Mouse (Mus musculus): ENCODE data around the gene Cnbd2. TPM values are rescaled to one million over a fixed set of nuclear protein-coding genes. Genes with fewer than 3 reads are reported as not detected.

Cnbd2 gene
- polyA plus RNA-seq, 1 experiment from 2014 or later: 4.5 TPM

DNA sequence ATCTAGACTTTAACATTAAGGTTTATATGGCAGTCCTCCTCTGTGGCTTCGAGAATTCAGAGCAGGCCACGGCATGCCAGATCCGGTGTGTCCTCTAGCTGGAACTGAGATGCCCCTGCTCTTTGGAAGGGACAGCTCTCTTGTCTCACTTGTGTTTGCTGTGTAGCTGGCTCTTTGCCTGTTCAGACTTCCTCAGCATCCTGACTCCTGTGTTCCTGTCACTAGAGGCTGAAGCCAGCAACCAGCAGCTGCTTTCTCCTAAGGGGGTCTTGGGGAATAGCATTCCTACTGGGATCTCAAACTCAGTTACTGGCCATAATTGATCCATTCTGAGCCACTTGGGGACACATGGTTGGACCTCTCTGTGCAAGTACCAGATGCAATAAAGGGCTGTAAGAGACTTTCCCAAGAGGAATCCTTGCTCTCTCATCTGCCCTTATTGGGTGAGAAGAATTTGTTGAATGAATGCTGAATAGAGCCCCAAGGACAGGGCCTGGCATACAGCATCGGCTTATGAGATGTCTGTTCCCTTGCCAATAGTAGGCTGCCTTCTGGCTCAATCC is 37.3 kb downstream of the Cnbd2 start:
- H3K9me3 ChIP-seq (ENCODE audit: control insufficient read depth, low read length): no peaks in the 10 kb centered on the region
- H3K36me3 ChIP-seq (ENCODE audit: control insufficient read depth, insufficient read depth, low read length): no peaks in the 10 kb centered on the region
- no peak overlapping the region for H3K4me3 ChIP-seq (ENCODE audit: low read depth, low read length)
- DNase-seq (ENCODE audit: low spot score): no peak
- H3K9ac ChIP-seq (ENCODE audit: low read length): no peak overlapping the region
- no peaks in the 10 kb centered on the region for H3K27me3 ChIP-seq (ENCODE audit: control insufficient read depth, insufficient read depth, low read length)
- no peak for ATAC-seq (replicated peaks; ENCODE audit: low FRiP score)
- 87% methylated on average over 4 of the region's 4 CpGs for WGBS
- H3K4me1 ChIP-seq (replicated peaks; ENCODE audit: control insufficient read depth, insufficient read depth, low read length): no peaks in the 10 kb centered on the region
- H3K27ac ChIP-seq (ENCODE audit: low read depth, low read length): no peak overlapping the region
- no peak overlapping the region for H3K4me2 ChIP-seq (ENCODE audit: low read depth, low read length, severe bottlenecking)

DNA sequence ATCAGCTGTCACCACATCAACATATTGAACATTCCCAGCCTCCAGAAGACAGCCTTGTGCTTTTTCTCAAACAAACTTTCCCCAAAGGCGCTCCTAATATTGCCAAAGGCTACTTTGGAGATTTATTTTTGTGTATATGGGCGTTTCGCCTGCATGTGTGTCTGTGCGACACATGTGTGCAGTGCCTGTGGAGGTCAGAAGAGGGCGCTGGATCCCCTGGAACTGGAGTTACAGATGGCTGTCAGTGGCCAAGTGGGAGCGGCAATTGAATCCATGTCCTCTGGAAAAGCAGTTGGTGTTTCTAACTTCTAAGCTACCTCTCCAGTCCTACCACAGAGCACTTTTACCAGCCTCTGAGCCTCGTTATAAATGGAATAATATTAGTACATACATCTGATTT is 39.1 kb downstream of the Cnbd2 start:
- H3K27ac ChIP-seq (ENCODE audit: low read depth, low read length): no peak overlapping the region
- no peaks in the 10 kb centered on the region for H3K9me3 ChIP-seq (ENCODE audit: control insufficient read depth, low read length)
- H3K27me3 ChIP-seq (ENCODE audit: control insufficient read depth, insufficient read depth, low read length): no peaks in the 10 kb centered on the region
- H3K4me2 ChIP-seq (ENCODE audit: low read depth, low read length, severe bottlenecking): no peak overlapping the region
- no peaks in the 10 kb centered on the region for H3K36me3 ChIP-seq (ENCODE audit: control insufficient read depth, insufficient read depth, low read length)
- H3K9ac ChIP-seq (ENCODE audit: low read length): no peak overlapping the region
- H3K4me1 ChIP-seq (replicated peaks; ENCODE audit: control insufficient read depth, insufficient read depth, low read length): no peaks in the 10 kb centered on the region
- DNase-seq (ENCODE audit: low spot score): no peak
- ATAC-seq (replicated peaks; ENCODE audit: low FRiP score): no peak
- 79% methylated on average over 7 of the region's 7 CpGs for WGBS
- no peak overlapping the region for H3K4me3 ChIP-seq (ENCODE audit: low read depth, low read length)

DNA sequence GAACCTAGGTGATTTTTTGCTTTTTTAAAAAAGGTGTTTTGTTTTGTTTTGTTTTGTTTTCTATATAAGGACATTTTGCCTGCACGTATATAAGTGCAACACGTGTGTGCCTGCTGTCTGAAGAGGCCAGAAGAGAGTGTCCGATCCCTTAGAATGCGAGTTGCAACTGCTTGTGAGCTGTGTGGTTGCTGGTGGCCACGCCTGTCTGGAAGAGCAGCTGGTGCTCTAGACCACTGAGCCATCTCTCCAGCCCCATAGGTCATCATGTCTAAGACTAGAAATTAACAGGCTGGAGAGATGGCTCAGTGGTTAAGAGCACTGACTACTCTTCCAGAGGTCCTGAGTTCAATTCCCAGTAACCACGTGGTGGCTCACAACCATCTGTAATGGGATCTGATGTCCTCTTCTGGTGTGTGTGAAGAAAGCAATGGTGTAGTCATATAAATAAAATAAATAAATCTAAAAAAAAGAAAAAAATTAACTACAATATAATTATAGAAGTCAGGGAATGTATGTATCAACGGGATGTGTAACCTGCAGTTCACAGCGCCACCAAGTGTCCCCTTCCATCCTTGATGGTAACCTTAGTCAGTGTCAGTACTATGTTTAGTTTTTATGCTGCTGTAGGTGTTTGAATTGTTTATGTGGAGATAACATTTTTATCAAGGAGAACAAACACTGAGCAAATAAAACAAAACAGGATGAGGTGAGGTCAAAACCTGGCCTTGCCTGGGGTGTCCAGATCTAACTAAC is 40.5 kb downstream of the Cnbd2 start:
- H3K9ac ChIP-seq (ENCODE audit: low read length): no peak overlapping the region
- no peak overlapping the region for H3K4me3 ChIP-seq (ENCODE audit: low read depth, low read length)
- 80% methylated on average over 8 of the region's 8 CpGs for WGBS
- H3K36me3 ChIP-seq (ENCODE audit: control insufficient read depth, insufficient read depth, low read length): no peaks in the 10 kb centered on the region
- ATAC-seq (replicated peaks; ENCODE audit: low FRiP score) (no peak), DNase-seq (ENCODE audit: low spot score) (no peak)
- H3K4me1 ChIP-seq (replicated peaks; ENCODE audit: control insufficient read depth, insufficient read depth, low read length): no peaks in the 10 kb centered on the region
- H3K27ac ChIP-seq (ENCODE audit: low read depth, low read length): no peak overlapping the region
- H3K4me2 ChIP-seq (ENCODE audit: low read depth, low read length, severe bottlenecking): no peak overlapping the region
- no peaks in the 10 kb centered on the region for H3K27me3 ChIP-seq (ENCODE audit: control insufficient read depth, insufficient read depth, low read length)
- H3K9me3 ChIP-seq (ENCODE audit: control insufficient read depth, low read length): no peaks in the 10 kb centered on the region

DNA sequence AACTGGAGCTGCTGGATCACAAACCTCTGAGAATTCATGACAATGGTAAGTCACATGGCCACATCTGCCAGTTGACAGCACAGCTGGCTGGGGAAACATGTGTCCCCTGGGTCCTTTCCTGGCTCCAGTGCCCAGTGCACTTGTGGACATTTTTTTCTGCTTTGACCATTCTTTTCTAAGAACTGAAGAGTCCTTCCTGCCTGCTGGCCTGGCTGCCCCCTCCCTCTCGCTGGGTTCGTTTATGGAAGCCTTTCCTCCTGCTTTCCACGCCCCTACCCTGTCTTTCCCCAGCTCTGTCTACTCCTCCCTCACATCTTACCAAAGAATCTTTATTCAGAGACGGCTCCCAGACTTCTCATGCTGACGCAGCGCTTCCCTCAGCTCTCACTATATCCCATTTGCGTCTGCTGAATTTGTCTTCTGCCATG is 41.2 kb downstream of the Cnbd2 start:
- WGBS: 54% methylated on average over 7 of the region's 7 CpGs
- H3K36me3 ChIP-seq (ENCODE audit: control insufficient read depth, insufficient read depth, low read length): no peaks in the 10 kb centered on the region
- ATAC-seq (replicated peaks; ENCODE audit: low FRiP score): no peak
- no peaks in the 10 kb centered on the region for H3K9me3 ChIP-seq (ENCODE audit: control insufficient read depth, low read length)
- DNase-seq (ENCODE audit: low spot score): no peak
- H3K27ac ChIP-seq (ENCODE audit: low read depth, low read length): no peak overlapping the region
- no peaks in the 10 kb centered on the region for H3K4me1 ChIP-seq (replicated peaks; ENCODE audit: control insufficient read depth, insufficient read depth, low read length)
- H3K9ac ChIP-seq (ENCODE audit: low read length): no peak overlapping the region
- H3K4me3 ChIP-seq (ENCODE audit: low read depth, low read length): no peak overlapping the region
- no peaks in the 10 kb centered on the region for H3K27me3 ChIP-seq (ENCODE audit: control insufficient read depth, insufficient read depth, low read length)
- no peak overlapping the region for H3K4me2 ChIP-seq (ENCODE audit: low read depth, low read length, severe bottlenecking)

DNA sequence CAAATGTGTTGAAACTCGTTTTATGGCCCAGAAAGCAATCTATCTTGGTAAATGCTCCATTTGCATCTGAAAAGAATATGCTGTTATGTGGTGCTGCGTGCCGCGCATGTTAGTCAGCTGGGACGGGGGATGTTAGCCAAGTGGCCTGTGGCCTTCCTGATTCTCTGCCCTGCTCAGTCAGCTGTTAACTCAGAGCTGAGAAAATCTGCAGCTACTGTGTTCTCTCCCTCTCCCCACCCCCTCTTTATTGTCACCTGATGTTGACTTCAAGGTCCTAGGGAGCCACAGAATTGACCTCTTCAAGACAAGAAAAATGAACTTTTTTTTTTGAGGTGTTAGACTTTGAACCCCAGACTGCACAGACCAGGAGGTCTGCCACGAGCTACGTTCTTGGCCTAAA is 43.9 kb downstream of the Cnbd2 start:
- no peak for DNase-seq (ENCODE audit: low spot score)
- no peaks in the 10 kb centered on the region for H3K27me3 ChIP-seq (ENCODE audit: control insufficient read depth, insufficient read depth, low read length)
- 70% methylated on average over 7 of the region's 7 CpGs for WGBS

DNA sequence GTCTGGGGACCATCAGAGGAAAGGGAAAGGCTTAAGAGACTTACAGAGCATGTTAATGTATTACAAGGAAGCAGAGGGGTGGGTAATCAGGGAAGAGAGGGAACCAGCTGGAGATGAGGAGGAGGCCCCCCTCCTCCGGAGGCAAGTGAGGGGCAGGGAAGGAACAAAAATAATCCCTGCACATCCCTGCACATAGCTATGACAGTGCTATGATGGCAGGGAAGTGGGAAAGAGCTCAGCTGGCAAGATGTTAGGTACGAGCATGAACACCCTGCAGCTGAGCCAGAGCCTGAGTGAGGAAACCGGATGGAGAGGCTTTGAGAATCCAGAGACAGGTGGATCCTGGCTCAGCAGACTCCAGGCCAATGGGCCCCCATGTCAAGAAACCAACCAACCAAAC is 56.4 kb downstream of the Cnbd2 start:
- H3K9ac ChIP-seq (ENCODE audit: low read length): no peak overlapping the region
- H3K9me3 ChIP-seq (ENCODE audit: control insufficient read depth, low read length): no peaks in the 10 kb centered on the region
- 82% methylated on average over 3 of the region's 3 CpGs for WGBS
- H3K4me3 ChIP-seq (ENCODE audit: low read depth, low read length): no peak overlapping the region
- no peak overlapping the region for H3K27ac ChIP-seq (ENCODE audit: low read depth, low read length)
- no peak for DNase-seq (ENCODE audit: low spot score)
- no peak for ATAC-seq (replicated peaks; ENCODE audit: low FRiP score)
- no peak overlapping the region for H3K4me2 ChIP-seq (ENCODE audit: low read depth, low read length, severe bottlenecking)
- no peaks in the 10 kb centered on the region for H3K36me3 ChIP-seq (ENCODE audit: control insufficient read depth, insufficient read depth, low read length)
- H3K27me3 ChIP-seq (ENCODE audit: control insufficient read depth, insufficient read depth, low read length): no peaks in the 10 kb centered on the region
- no peaks in the 10 kb centered on the region for H3K4me1 ChIP-seq (replicated peaks; ENCODE audit: control insufficient read depth, insufficient read depth, low read length)

More for the DNA sequence above, 43.9 kb downstream of the Cnbd2 start:
- H3K4me1 ChIP-seq (replicated peaks; ENCODE audit: control insufficient read depth, insufficient read depth, low read length): no peaks in the 10 kb centered on the region
- H3K36me3 ChIP-seq (ENCODE audit: control insufficient read depth, insufficient read depth, low read length): no peaks in the 10 kb centered on the region
- no peak overlapping the region for H3K4me2 ChIP-seq (ENCODE audit: low read depth, low read length, severe bottlenecking)
- H3K9me3 ChIP-seq (ENCODE audit: control insufficient read depth, low read length): no peaks in the 10 kb centered on the region
- H3K27ac ChIP-seq (ENCODE audit: low read depth, low read length): no peak overlapping the region
- H3K4me3 ChIP-seq (ENCODE audit: low read depth, low read length): no peak overlapping the region
- ATAC-seq (replicated peaks; ENCODE audit: low FRiP score): no peak
- no peak overlapping the region for H3K9ac ChIP-seq (ENCODE audit: low read length)

DNA sequence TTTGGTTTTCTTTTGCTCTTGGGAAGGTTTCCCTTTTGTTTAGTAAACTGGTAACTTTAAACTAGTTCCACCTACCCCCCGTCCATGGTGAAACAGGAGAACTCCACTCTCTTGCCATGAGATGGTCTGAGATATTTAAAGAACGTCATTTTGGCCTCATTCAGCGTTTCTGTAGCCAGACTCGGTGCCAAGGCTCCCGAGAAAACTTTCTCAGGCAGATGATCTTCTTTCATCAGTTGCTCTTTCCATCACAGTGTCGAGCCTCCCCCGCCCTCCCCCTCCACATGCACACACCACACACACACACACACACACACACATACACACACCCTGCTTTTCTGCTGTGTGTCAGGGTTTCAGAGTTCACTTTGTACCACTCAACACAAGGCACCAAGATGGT is 58.8 kb downstream of the Cnbd2 start:
- H3K4me1 ChIP-seq (replicated peaks; ENCODE audit: control insufficient read depth, insufficient read depth, low read length): no peaks in the 10 kb centered on the region
- H3K9ac ChIP-seq (ENCODE audit: low read length): no peak overlapping the region
- no peak overlapping the region for H3K4me2 ChIP-seq (ENCODE audit: low read depth, low read length, severe bottlenecking)
- no peaks in the 10 kb centered on the region for H3K27me3 ChIP-seq (ENCODE audit: control insufficient read depth, insufficient read depth, low read length)
- H3K36me3 ChIP-seq (ENCODE audit: control insufficient read depth, insufficient read depth, low read length): no peaks in the 10 kb centered on the region
- DNase-seq (ENCODE audit: low spot score) (no peak), ATAC-seq (replicated peaks; ENCODE audit: low FRiP score) (no peak)
- no peaks in the 10 kb centered on the region for H3K9me3 ChIP-seq (ENCODE audit: control insufficient read depth, low read length)
- H3K4me3 ChIP-seq (ENCODE audit: low read depth, low read length): no peak overlapping the region
- 87% methylated on average over 7 of the region's 7 CpGs for WGBS
- no peak overlapping the region for H3K27ac ChIP-seq (ENCODE audit: low read depth, low read length)

DNA sequence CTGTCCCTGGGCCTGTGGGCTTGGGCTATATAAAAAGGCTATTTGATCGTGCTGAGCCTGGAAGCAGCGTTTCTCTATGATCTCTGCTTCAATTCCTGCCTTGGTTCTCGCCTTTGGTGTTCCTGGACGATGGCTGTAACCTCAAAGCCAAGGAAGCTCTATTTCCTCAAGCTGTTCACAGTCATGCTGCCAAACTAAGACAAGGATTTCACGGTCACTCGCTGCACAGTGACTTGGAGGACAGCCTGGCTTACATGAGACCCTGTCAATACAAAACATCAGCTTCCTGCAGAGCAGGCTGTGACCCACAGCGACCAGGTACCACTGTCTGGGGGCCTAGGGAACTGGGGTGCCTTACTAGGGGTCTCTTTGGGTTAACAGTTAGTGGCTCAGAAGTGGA is 64.9 kb downstream of the Cnbd2 start:
- no peaks in the 10 kb centered on the region for H3K4me1 ChIP-seq (replicated peaks; ENCODE audit: control insufficient read depth, insufficient read depth, low read length)
- no peaks in the 10 kb centered on the region for H3K36me3 ChIP-seq (ENCODE audit: control insufficient read depth, insufficient read depth, low read length)
- no peak overlapping the region for H3K27ac ChIP-seq (ENCODE audit: low read depth, low read length)
- 76% methylated on average over 7 of the region's 7 CpGs for WGBS
- no peaks in the 10 kb centered on the region for H3K27me3 ChIP-seq (ENCODE audit: control insufficient read depth, insufficient read depth, low read length)
- DNase-seq (ENCODE audit: low spot score) (no peak), ATAC-seq (replicated peaks; ENCODE audit: low FRiP score) (no peak)
- no peaks in the 10 kb centered on the region for H3K9me3 ChIP-seq (ENCODE audit: control insufficient read depth, low read length)
- no peak overlapping the region for H3K9ac ChIP-seq (ENCODE audit: low read length)
- no peak overlapping the region for H3K4me2 ChIP-seq (ENCODE audit: low read depth, low read length, severe bottlenecking)
- H3K4me3 ChIP-seq (ENCODE audit: low read depth, low read length): no peak overlapping the region

DNA sequence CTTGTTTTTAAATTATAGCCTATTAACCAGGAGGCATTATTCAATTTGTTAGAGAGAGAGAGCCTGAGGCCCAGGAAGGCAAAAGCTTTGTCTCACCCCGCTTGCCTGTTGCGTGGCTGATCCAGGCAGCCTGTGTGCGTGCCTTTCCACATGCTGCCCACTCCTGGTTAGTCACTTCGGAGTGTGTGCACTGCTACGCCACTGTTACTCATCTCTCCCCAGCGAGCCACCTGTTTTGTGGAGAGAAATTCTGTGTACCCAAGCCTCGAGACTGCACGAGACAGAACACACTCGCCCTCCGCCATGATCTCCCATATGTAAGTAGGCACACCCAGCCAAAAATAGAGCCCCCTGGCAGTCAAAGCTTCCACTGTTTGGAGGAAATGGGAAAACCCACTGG is 67.8 kb downstream of the Cnbd2 start:
- no peak overlapping the region for H3K9ac ChIP-seq (ENCODE audit: low read length)
- no peaks in the 10 kb centered on the region for H3K36me3 ChIP-seq (ENCODE audit: control insufficient read depth, insufficient read depth, low read length)
- WGBS: 92% methylated on average over 10 of the region's 10 CpGs
- no peaks in the 10 kb centered on the region for H3K27me3 ChIP-seq (ENCODE audit: control insufficient read depth, insufficient read depth, low read length)
- ATAC-seq (replicated peaks; ENCODE audit: low FRiP score) (no peak), DNase-seq (ENCODE audit: low spot score) (no peak)
- H3K9me3 ChIP-seq (ENCODE audit: control insufficient read depth, low read length): no peaks in the 10 kb centered on the region
- H3K27ac ChIP-seq (ENCODE audit: low read depth, low read length): no peak overlapping the region
- H3K4me1 ChIP-seq (replicated peaks; ENCODE audit: control insufficient read depth, insufficient read depth, low read length): no peaks in the 10 kb centered on the region
- no peak overlapping the region for H3K4me3 ChIP-seq (ENCODE audit: low read depth, low read length)
- H3K4me2 ChIP-seq (ENCODE audit: low read depth, low read length, severe bottlenecking): no peak overlapping the region
